Mouse (Mus musculus): ENCODE results near the gene Prm2.

DNA sequence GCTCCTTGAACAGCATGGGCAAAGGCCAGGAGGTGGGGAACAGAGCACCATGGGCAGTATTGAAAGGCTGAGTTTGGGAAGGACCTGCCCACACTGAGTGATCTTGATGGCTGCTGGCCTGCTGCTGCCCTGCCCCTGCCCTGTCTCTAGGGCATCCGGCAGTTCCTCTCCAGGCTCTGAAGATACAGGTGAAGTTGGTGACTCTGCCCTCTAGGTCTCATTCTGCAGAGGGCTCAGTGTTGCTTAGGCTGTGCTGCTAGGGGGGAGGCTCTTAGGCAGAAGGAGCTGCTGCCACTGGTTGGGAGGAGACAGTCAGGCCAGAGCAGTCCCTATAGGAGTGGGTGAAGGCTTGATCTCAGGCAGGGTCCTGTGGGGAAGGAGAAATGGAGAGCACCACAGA is 42.0 kb upstream of the Prm2 start:
- no peak for TF ChIP-seq CTCF (IDR thresholded peaks at IDR 0.05; ENCODE audit: insufficient read depth, low read depth, low read length)
- TF ChIP-seq POLR2A (IDR thresholded peaks at IDR 0.05; ENCODE audit: insufficient read depth, low read depth, low read length): no peak
